Mouse (Mus musculus): ENCODE data around the gene Rhox12. TPM values are rescaled to one million over a fixed set of nuclear protein-coding genes. Genes with fewer than 3 reads are reported as not detected.

Gene Rhox12
- not detected for polyA plus RNA-seq (2014; fragmentation: Illumina TruSeq; extraction: RNeasy Lipid Tissue Mini Kit (QIAGEN cat#74804); ENCODE audit: low read depth, low replicate concordance)

DNA sequence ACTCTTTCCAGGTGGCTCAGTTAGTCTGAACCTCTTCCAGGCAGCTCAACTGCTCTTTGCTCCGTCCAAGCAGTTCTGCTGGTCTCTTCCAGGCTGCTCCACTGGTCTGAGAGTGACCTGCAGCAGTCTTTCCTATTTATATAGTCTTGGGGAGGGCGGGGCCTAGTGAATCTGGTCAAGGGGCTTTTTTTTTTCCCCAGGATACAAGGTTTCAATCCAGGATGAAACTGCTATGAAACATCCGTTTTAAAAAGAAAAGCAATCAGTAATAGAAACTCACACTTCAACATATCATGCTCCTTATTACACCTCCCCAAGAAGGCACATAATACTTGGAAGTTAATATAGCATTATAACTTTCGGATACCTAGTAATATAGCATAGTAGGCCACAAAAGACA, at the start of gene Rhox12:
TSS of gene Rhox12 (minus strand) at position 101 of the 400 bp plus-strand sequence.

DNA sequence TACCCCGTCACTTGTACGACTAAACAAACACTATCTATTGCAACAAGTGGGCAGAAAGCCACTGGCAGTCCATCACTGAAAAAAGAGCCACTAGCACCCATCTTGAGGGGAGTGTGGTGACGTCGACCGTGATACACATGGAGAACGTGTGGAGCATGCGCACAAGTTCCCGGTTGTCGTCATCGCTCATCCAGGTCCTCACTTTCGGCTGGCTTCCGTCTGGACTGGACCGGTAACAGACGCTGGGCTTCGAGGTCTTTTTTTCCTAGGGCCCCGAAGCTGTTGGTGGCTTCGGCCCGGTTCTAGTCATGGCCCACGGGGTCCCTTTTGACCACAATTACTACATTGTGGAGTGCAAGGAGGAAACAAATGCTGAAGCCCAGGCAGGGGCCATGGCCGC, 10.3 kb upstream of the Rhox12 start, which contains the start of gene Rhox13:
TSS of gene Rhox13 (plus strand) at position 238 of the 400 bp plus-strand sequence.

DNA sequence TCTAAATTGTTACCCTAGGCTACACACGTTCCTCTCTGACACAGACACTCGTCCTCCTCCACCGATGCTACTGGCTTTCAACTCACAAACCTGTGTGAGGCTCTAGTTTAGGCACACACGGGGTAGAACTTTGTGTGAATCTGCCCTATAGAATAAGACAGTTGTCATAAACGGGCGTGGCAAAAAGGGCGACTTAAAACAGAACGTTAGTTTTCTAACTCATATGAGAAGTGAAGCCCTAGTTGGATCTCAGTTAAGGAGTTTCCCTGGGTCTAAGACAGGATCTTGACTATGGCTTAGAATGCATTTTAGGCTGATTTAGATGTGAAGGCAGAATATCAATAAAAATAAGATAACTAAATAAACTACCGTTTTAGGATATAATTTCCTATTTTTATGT, 25.7 kb downstream of the Rhox12 start, which contains the start of gene Rhox11:
TSS of gene Rhox11 (minus strand) at position 101 of the 400 bp plus-strand sequence.

DNA sequence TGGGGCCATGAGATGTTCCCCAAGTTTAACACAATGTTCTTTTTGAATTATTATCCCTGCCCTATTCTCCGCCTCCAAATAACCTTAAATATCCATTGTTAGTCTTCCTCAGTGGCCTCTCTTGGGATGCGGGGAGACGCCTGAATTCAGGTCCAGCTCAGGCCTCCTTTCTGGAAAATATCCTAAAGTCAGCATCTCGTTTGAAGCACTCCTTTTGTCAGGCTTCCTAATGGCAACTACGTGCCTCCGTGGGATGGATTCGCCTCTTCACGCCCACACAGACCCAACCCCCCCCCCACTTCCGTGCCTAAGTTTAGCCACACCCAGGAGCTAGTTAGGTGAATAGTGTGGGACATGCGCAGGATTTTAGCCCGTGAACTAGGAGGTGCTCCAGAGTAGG, 44.5 kb downstream of the Rhox12 start, which contains the start of gene Rhox10:
TSS of gene Rhox10 (plus strand) at position 301 of the 400 bp plus-strand sequence.

Other genes starting within 250 kb of the Rhox12 start
- gene Rhox8, start 232.0 kb downstream of the Rhox12 start, polyA plus RNA-seq (2014; fragmentation: Illumina TruSeq; extraction: RNeasy Lipid Tissue Mini Kit (QIAGEN cat#74804); ENCODE audit: low read depth, low replicate concordance), result not detected
- not detected for gene Rhox7b, start 213.7 kb downstream of the Rhox12 start, polyA plus RNA-seq (2014; fragmentation: Illumina TruSeq; extraction: RNeasy Lipid Tissue Mini Kit (QIAGEN cat#74804); ENCODE audit: low read depth, low replicate concordance)
- gene Rhox9, start 209.1 kb downstream of the Rhox12 start, polyA plus RNA-seq (2014; fragmentation: Illumina TruSeq; extraction: RNeasy Lipid Tissue Mini Kit (QIAGEN cat#74804); ENCODE audit: low read depth, low replicate concordance), result not detected
- gene Btg1-ps1, start 92.1 kb downstream of the Rhox12 start, polyA plus RNA-seq (2014; fragmentation: Illumina TruSeq; extraction: RNeasy Lipid Tissue Mini Kit (QIAGEN cat#74804); ENCODE audit: low read depth, low replicate concordance), result not detected
- not detected for gene Btg1-ps2, start 67.8 kb downstream of the Rhox12 start, polyA plus RNA-seq (2014; fragmentation: Illumina TruSeq; extraction: RNeasy Lipid Tissue Mini Kit (QIAGEN cat#74804); ENCODE audit: low read depth, low replicate concordance)
- not detected for gene Rhox10, start 44.4 kb downstream of the Rhox12 start, polyA plus RNA-seq (2014; fragmentation: Illumina TruSeq; extraction: RNeasy Lipid Tissue Mini Kit (QIAGEN cat#74804); ENCODE audit: low read depth, low replicate concordance)
- not detected for gene Rhox11, start 25.8 kb downstream of the Rhox12 start, polyA plus RNA-seq (2014; fragmentation: Illumina TruSeq; extraction: RNeasy Lipid Tissue Mini Kit (QIAGEN cat#74804); ENCODE audit: low read depth, low replicate concordance)
- gene Rhox13, start 10.3 kb upstream of the Rhox12 start, polyA plus RNA-seq (2014; fragmentation: Illumina TruSeq; extraction: RNeasy Lipid Tissue Mini Kit (QIAGEN cat#74804); ENCODE audit: low read depth, low replicate concordance), result not detected
- 28.3 TPM for gene Zbtb33, start 78.9 kb upstream of the Rhox12 start, polyA plus RNA-seq (2014; fragmentation: Illumina TruSeq; extraction: RNeasy Lipid Tissue Mini Kit (QIAGEN cat#74804); ENCODE audit: low read depth, low replicate concordance)
- not detected for gene Tmem255a, start 141.5 kb upstream of the Rhox12 start, polyA plus RNA-seq (2014; fragmentation: Illumina TruSeq; extraction: RNeasy Lipid Tissue Mini Kit (QIAGEN cat#74804); ENCODE audit: low read depth, low replicate concordance)
- gene Atp1b4, start 205.3 kb upstream of the Rhox12 start, polyA plus RNA-seq (2014; fragmentation: Illumina TruSeq; extraction: RNeasy Lipid Tissue Mini Kit (QIAGEN cat#74804); ENCODE audit: low read depth, low replicate concordance), result not detected